Mouse (Mus musculus): ENCODE results near the gene Aar2. TPM values are rescaled to one million over a fixed set of nuclear protein-coding genes. Genes with fewer than 3 reads are reported as not detected.

Gene Aar2
- polyA plus RNA-seq, 1 experiment from 2014 or later: 43.6 TPM

DNA sequence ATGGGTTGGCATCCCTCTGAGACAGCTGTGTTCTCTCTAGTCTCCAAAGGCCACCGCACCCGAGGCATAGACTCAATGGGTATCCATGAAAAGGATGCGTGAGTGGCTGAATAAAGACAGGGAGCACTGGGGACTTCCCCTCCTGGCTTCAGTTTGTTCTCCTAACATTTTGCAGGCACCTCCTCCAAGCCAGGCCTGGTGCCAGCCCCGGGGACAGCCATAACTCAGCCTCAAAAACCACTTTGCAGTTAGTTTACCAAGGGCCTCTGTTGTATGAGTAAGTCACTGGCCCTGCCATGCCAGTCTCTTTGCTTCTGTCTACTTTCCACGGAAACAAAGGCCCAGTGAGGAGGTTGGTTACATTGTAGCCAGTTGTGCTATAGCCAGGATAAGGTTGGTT is 58.6 kb downstream of the Aar2 start:
- H3K4me1 ChIP-seq: no peaks in the 10 kb centered on the region
- WGBS: 83% methylated on average over 5 of the region's 5 CpGs

DNA sequence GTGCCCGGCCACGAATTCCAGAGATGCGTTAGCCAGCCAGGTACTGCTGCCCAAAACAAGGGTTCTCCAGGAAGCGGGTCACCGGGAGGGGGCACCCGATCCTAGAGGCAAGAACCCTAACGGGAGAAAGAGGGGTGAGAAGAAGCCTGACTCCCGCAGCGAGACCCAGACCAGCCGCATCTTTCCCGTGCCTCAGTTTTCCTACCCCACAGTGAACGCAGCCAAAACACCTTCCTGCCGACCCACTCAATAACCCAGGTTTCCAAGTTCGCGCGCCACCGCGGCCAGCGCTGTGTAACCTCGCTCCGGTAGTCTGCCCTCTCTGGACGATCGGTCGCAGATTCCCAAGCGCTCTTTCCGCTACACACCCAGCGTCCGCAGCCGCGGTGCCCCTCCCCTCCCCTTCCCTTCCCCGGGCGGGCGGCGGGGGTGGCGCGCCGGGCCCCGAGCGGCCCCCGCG is 65.7 kb downstream of the Aar2 start:
- Histone ChIP-seq H3K4me1 (peaks cover 30% of the 10 kb centered on the region), H3K27me3 (peaks cover 67% of the 10 kb centered on the region), H3K27ac (no peak overlapping the region; the same call in 1 of the 2 replicates), H3K36me3 (no peaks in the 10 kb centered on the region), H3K9ac (peak overlapping the region; percentile 85), H3K9me3 (replicated peaks) (no peaks in the 10 kb centered on the region), H3K4me2 (replicated peaks) (peak overlapping the region; percentile 98), H3K4me3 (peak overlapping the region; percentile 77)
- under 1% methylated on average over 31 of the region's 41 CpGs for WGBS
- ATAC-seq (ENCODE audit: low FRiP score): peak; percentile 51; the same call in 1 of the 2 replicates

More for the DNA sequence above, 58.6 kb downstream of the Aar2 start:
- Histone ChIP-seq H3K9me3 (replicated peaks) (no peaks in the 10 kb centered on the region), H3K27me3 (peaks cover 9% of the 10 kb centered on the region), H3K27ac (no peak overlapping the region), H3K36me3 (no peaks in the 10 kb centered on the region), H3K4me3 (no peak overlapping the region), H3K4me2 (replicated peaks) (no peak overlapping the region), H3K9ac (no peak overlapping the region)
- ATAC-seq (ENCODE audit: low FRiP score): no peak

DNA sequence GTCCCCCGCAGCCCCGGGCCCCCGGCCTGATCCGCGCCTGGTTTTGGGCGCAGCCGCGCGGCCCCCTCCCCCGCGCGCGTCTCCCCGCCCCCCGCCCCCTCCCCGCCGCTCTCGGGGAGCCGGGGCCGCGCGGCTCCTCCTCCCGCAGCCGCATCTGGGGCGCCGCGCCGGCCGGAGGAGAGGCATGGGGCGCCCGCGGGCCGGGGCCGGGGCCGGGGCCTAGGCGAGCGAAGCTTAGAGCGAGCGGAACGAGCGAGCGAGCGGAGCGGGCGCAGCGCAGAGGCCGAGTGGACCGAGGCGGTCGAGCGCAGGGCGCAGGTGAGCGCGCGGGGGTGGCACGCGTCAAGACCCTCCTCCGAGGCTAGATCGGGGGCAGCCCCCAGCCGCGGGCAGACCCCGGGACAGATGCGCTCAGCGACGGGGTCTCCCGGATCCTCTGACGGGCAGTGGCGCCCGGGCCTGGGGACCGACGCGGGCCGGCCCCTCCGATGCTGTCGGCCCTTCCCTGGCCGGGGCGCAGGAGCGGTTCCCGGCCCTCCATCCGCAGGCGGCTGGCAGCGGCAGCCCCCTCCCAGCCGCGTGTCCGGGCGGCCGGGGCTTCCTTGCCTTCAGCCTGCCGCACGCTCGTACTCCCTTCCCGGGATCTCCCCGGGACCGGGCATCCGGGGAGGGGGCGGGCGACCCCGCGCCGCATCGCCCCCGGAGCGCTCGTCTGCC is 66.3 kb downstream of the Aar2 start, which contains the start of gene Dlgap4:
Gene Dlgap4 (plus strand): TSS at position 165 of the 717 bp plus-strand sequence.
- peak within 1 kb of the TSS; percentile 77 for H3K4me3 ChIP-seq
- no peaks in the 10 kb centered on the region for H3K36me3 ChIP-seq
- peaks cover 30% of the 10 kb centered on the region for H3K4me1 ChIP-seq
- H3K27ac ChIP-seq: peak within 1 kb of the TSS; percentile 70
- peak within 1 kb of the TSS; percentile 85 for H3K9ac ChIP-seq
- WGBS: 1% methylated on average over 55 of the region's 103 CpGs
- no peaks in the 10 kb centered on the region for H3K9me3 ChIP-seq (replicated peaks)
- H3K27me3 ChIP-seq: peaks cover 67% of the 10 kb centered on the region
- peak within 1 kb of the TSS; percentile 98 for H3K4me2 ChIP-seq (replicated peaks)
- peak; percentile 78 for ATAC-seq (ENCODE audit: low FRiP score)

DNA sequence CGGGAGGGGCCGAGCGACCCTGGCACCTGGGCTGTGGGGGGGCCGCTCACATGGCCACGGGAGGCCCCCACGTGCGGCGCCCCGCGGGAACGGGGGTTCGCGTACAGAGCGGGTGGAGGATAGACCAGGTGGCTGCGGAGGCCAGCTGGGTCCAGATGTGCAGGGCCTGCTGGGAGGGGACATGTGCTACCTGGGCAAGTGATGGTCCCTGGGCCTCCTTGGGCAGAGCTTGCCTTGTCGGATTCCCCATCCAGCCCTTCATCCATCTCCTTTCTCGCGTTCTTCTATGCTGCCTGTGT is 66.8 kb downstream of the Aar2 start:
- H3K4me3 ChIP-seq: peak overlapping the region; percentile 77
- no peaks in the 10 kb centered on the region for H3K36me3 ChIP-seq
- peaks cover 67% of the 10 kb centered on the region for H3K27me3 ChIP-seq
- peak overlapping the region; percentile 98 for H3K4me2 ChIP-seq (replicated peaks)
- H3K27ac ChIP-seq: peak overlapping the region; percentile 70; the same call in 1 of the 2 replicates
- no peaks in the 10 kb centered on the region for H3K9me3 ChIP-seq (replicated peaks)
- peaks cover 30% of the 10 kb centered on the region for H3K4me1 ChIP-seq
- ATAC-seq (ENCODE audit: low FRiP score): peak; percentile 66
- WGBS: 2% methylated on average over 18 of the region's 18 CpGs
- peak overlapping the region; percentile 85 for H3K9ac ChIP-seq

DNA sequence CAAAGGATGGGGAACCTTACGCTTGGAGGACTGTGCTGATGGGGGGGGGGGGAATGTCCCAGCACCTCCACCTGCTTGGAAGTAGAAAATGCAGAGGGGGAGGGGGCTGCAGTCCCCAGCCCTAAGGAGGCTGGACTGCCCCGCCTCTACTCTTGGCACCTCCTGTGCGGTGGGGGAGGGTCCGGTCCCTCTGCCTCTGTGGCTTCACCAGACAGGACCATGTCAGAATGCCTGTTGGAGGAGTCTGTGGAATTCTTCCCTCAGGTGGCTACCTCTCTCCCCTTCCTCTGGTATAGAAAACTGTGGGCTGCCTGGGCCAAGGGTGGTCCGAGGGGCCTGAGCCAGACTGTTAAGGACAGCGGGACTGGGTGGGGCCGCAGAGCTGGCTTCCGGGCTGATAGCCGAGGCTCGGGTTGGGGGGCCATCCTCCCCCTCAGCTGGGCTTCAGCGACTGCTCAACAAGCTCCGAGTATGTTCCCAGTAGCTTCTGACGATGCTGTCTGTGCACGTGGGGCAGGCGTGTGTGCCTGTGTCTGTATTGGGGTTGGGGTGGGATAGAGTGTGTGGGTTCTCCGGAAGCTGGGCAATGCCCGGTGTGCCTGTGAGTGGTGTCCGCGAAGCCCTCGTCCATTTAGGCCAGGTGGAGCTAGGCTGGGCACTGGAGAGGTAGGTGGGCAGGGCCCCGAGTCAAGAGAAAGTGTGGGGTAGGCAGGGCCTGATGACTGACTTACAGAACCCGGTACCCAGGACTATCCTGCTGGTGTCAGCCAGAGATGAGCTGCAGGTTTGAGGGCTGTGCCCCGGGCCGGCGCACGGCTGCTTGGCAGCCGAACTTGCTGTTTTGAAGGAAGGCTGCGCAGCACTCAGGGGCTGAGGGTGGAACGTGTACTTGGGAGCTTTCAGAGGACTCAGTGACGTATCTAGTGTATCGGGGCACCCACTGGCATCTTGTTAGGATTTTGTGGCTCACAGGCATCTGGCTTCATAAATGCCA is 67.6 kb downstream of the Aar2 start:
- H3K27ac ChIP-seq: no peak overlapping the region
- H3K4me1 ChIP-seq: peaks cover 30% of the 10 kb centered on the region
- H3K36me3 ChIP-seq: no peaks in the 10 kb centered on the region
- H3K9ac ChIP-seq: peak overlapping the region; percentile 85
- 9% methylated on average over 31 of the region's 31 CpGs for WGBS
- peak overlapping the region; percentile 77 for H3K4me3 ChIP-seq
- H3K4me2 ChIP-seq (replicated peaks): peak overlapping the region; percentile 98
- ATAC-seq (ENCODE audit: low FRiP score): peak; percentile 27; the same call in 1 of the 2 replicates
- no peaks in the 10 kb centered on the region for H3K9me3 ChIP-seq (replicated peaks)
- H3K27me3 ChIP-seq: peaks cover 71% of the 10 kb centered on the region

DNA sequence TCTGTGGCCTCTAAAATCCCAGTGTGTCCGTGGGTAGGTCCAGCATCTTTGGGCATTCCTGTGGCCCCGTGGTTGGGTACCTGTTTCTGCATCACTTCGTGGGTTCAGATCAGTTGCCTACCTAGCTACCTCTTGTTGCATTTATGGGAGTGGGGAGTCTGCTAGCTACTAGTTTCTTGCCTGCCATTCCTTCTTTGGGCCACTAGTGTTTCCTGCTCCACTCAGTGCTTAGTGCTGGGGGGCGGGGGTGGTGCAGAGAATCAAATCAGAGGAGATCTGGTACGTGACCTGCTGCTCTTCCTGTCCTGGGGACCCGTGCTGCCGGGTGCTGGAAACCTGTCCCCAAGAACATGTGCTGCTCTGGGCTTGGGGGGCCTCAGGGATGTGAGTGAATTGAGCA is 69.1 kb downstream of the Aar2 start:
- peaks cover 32% of the 10 kb centered on the region for H3K4me1 ChIP-seq
- WGBS: 66% methylated on average over 7 of the region's 7 CpGs
- no peak overlapping the region for H3K27ac ChIP-seq
- ATAC-seq (ENCODE audit: low FRiP score): no peak
- H3K4me2 ChIP-seq (replicated peaks): no peak overlapping the region
- no peaks in the 10 kb centered on the region for H3K36me3 ChIP-seq
- no peak overlapping the region for H3K4me3 ChIP-seq
- no peaks in the 10 kb centered on the region for H3K9me3 ChIP-seq (replicated peaks)
- peaks cover 57% of the 10 kb centered on the region for H3K27me3 ChIP-seq
- H3K9ac ChIP-seq: no peak overlapping the region

DNA sequence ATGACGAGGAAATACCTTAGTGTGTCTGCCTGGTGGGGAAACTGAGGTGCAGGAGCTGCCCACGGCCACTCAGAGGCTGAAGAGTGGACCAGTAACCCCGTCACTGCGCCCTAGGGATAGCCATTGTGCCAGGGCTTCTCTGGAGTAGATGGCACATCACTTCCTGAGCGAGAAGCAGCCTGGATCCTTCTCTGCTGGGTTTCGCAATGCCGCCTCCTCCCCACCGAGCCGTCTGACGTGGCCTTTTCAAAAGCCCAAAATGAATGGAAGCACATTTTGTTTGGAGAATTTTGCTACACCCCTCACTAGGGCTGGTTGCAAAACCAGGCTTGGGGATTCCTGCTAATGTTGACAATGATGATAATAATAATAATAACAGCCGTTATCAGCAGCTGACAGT is 70.2 kb downstream of the Aar2 start:
- Histone ChIP-seq H3K27ac (no peak overlapping the region), H3K27me3 (peaks cover 50% of the 10 kb centered on the region), H3K4me3 (no peak overlapping the region), H3K4me2 (replicated peaks) (no peak overlapping the region), H3K4me1 (peaks cover 33% of the 10 kb centered on the region), H3K36me3 (no peaks in the 10 kb centered on the region), H3K9me3 (replicated peaks) (no peaks in the 10 kb centered on the region), H3K9ac (no peak overlapping the region)
- WGBS: 22% methylated on average over 11 of the region's 11 CpGs
- no peak for ATAC-seq (ENCODE audit: low FRiP score)

Other genes starting within 250 kb of the Aar2 start
- gene Cnbd2, start 235.3 kb upstream of the Aar2 start, polyA plus RNA-seq (2016; fragmentation: Nextera tagmentation; extraction: Ambion mirVana): 6.4 and 6.7 TPM in 2 replicates
- gene Scand1, start 234.9 kb upstream of the Aar2 start, polyA plus RNA-seq (2016; fragmentation: Nextera tagmentation; extraction: Ambion mirVana): 121 and 126 TPM in 2 replicates
- gene Epb41l1, start 126.7 kb upstream of the Aar2 start, polyA plus RNA-seq (2016; fragmentation: Nextera tagmentation; extraction: Ambion mirVana): 6.1 and 7.1 TPM in 2 replicates
- gene Dlgap4, start 66.1 kb downstream of the Aar2 start, polyA plus RNA-seq (2016; fragmentation: Nextera tagmentation; extraction: Ambion mirVana): 202 and 215 TPM in 2 replicates
- gene Myl9, start 227.8 kb downstream of the Aar2 start, polyA plus RNA-seq (2016; fragmentation: Nextera tagmentation; extraction: Ambion mirVana): 122 and 144 TPM in 2 replicates

All from hindbrain, embryonic 12.5 days (tissue).